Mouse (Mus musculus): ENCODE data around the gene Spag5.
A peak's percentile ranks its signal among the peaks of the same experiment; 100 is the strongest.
"Not testable (repeated sequence)": the region's sequence is repeated elsewhere in the genome, so short reads cannot be mapped to it uniquely, and the experiment has no call there.

Spag5 gene

DNA sequence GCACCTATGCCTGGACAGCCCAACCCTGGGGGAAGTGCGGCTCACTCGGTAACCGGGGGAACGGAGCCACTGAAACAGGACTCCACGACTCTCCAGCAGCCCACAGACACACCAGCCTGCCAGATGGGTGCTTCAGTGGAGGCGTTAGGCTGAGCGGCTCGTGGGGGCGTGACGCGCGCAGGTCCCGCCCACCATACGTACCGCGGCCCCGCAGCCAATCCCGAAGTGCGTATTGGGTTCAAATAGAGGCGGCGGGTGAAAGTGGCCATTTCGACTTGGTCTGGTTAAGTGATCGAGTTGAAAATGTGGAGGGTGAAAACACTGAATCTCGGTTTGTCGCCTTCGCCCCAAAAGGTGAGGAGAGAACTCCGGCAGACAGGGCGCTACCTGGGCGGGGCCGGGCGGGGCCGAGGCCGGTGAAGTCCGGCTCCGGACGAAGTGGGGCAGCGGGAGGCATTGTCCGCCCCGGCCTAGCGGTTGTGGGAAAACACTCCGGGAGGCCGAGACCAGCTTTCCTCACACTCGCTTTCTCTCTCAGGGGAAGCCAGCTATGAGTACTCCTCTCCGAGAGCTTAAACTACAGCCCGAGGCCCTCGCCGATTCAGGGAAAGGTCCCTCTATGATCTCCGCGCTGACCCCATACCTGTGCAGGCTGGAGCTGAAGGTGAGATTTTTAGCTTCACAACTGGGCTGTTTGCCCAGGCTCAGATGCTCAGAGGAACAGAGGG, at the start of gene Spag5:
Spag5 (plus strand) TSS at position 173 of the 728 bp plus-strand sequence.
- peak; percentile 81 for DNase-seq (ENCODE audit: low spot score in 2 of 2)

- DNase-seq (ENCODE audit: low spot score in 2 of 2): no peak
Measured at GRCm38 (mm10) chr11:78256618-78257017, 44.7 kb upstream of the Spag5 start.

GRCm38 (mm10) chr11:78260489-78261258, 40.7 kb upstream of the Spag5 start:
- DNase-seq (ENCODE audit: low spot score in 2 of 2): no peak

- peak; percentile 81 to 87 for DNase-seq (ENCODE audit: low spot score in 2 of 2)
Measured at GRCm38 (mm10) chr11:78261380-78262352, 39.7 kb upstream of the Spag5 start, which contains the start of gene 2610507B11Rik. TSS of gene 2610507B11Rik (plus strand) at chr11:78261752.

GRCm38 (mm10) chr11:78262550-78262949, 38.8 kb upstream of the Spag5 start:
- DNase-seq (ENCODE audit: low spot score in 2 of 2): peak in 1 of 2 experiments; percentile 8

GRCm38 (mm10) chr11:78265571-78265970, 35.8 kb upstream of the Spag5 start:
- DNase-seq (ENCODE audit: low spot score in 2 of 2): no peak

DNA sequence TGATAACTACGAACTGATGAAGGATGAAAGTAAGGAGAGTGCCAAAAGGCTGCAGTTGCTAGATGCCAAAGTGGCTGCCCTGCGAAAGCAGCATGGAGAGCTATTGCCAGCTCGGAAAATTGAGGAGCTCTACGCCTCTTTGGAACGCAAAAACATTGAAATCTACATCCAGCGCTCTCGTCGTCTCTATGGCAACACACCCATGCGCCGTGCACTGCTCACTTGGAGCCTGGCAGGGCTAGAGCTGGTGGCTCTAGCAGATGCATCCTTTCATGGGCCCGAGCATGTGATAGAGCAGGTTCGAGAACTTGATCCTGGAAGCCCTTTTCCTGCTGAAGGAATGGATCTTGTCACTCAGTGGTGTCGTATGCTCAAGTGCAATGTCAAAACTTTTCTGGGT, 29.3 kb upstream of the Spag5 start:
- no peak for DNase-seq (ENCODE audit: low spot score in 2 of 2)

DNA sequence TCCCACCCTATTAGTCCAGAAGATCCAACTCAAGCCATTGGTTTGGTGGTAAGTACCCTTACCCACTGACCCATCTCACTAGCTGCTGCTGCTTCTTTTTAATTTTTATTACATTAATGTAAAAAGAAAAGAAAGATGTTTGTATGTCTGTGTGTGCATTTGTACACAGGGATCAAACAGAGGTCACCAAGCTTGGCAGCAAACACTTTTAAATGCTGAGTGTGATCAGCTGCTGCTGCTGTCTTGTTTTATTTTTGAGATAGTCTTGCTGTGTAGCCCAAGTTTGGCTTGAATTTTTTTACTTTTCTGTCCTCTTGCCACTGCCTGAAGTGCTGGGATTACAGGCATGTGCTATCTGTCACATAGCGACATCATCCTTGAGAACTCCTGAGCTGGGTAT, 25.7 kb upstream of the Spag5 start:
- no peak for DNase-seq (ENCODE audit: low spot score in 2 of 2)

- DNase-seq (ENCODE audit: low spot score in 2 of 2): not testable (repeated sequence)
Measured at GRCm38 (mm10) chr11:78276169-78276568, 25.2 kb upstream of the Spag5 start.

DNA sequence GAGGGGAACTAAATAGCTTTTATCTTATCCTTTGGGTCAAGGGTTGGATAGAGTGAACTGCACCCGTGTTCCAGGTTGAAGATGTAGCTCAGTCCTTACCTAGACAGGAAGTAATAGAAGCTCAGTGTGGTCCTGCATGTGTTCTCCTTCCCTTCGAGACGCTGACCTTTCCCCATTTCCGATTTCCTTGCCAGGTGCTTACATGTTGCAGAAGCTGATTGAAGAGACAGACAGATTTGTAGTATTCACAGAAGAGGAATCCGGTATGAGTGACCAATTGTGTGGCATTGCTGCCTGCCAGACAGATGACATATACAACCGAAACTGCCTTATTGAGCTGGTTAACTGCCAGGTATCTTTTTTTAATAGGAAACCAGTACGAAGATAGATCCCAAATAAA, 22.5 kb upstream of the Spag5 start:
- DNase-seq (ENCODE audit: low spot score in 2 of 2): no peak

GRCm38 (mm10) chr11:78279586-78279985, 21.7 kb upstream of the Spag5 start:
- no peak for DNase-seq (ENCODE audit: low spot score in 2 of 2)

GRCm38 (mm10) chr11:78289146-78289763, 12.1 kb upstream of the Spag5 start:
- DNase-seq (ENCODE audit: low spot score in 2 of 2): no peak

- no peak for DNase-seq (ENCODE audit: low spot score in 2 of 2)
Measured at GRCm38 (mm10) chr11:78290654-78291053, 10.7 kb upstream of the Spag5 start, which contains the start of gene BC030499. TSS of gene BC030499 (plus strand) at chr11:78290841.

DNA sequence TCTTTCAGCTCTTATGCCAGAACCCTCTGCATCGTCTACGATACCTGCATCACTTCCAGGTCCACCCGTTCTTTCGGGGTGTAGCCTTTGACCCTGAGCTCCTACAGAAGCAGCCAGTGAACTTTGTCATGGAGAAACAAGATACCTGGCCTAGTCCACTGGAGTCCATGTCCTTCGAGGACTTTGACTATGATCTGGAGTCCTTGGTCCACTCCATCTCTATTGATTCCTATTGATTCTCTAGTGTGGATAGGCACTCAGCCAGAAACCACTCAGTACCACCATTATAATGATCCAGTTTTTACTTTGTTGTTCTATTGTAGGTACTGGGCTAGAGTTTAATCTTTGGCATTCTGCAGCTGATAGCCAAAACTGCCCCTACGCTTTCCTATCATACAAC, 6.7 kb upstream of the Spag5 start:
- DNase-seq (ENCODE audit: low spot score in 2 of 2): no peak

DNA sequence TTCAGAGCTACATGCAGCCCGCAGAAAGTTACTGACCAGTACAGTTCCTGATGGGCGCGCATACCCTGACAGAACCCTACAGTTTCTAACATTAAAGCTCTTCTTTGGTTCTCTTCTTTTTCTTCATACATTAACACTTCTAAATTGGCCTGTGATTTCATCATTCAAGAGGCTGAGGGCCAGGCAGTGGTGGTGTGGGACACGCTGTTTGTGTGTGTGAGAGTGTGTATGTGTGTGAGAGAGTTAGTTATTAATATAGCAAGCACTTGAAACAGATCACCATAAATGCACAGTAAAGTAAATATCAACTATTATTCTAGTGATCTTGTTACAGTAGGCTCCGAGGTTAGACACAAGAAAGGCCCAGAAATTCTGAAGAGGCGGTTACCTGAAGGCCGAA, 412 bp upstream of the Spag5 start:
- DNase-seq (ENCODE audit: low spot score in 2 of 2): no peak

DNA sequence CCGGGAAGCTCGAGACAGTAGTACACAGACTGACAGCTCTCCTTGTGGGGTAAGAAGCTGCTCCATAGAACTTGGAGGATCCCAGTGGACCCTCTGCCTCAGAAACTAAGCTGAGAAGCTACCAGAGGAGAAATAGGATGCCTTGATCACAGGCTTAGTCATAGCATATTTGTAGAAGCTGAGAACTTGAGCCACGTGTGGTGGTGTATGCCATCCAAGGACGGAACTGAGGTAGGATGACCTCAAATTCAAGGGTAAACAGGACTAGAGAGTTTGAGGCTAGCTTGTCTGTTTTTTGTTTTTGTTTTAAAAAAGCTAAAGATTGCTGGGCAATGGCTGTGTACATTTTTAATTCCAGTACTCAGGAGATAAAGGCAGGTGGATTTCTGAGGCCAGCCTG, 3.9 kb downstream of the Spag5 start:
- DNase-seq (ENCODE audit: low spot score in 2 of 2): no peak

DNA sequence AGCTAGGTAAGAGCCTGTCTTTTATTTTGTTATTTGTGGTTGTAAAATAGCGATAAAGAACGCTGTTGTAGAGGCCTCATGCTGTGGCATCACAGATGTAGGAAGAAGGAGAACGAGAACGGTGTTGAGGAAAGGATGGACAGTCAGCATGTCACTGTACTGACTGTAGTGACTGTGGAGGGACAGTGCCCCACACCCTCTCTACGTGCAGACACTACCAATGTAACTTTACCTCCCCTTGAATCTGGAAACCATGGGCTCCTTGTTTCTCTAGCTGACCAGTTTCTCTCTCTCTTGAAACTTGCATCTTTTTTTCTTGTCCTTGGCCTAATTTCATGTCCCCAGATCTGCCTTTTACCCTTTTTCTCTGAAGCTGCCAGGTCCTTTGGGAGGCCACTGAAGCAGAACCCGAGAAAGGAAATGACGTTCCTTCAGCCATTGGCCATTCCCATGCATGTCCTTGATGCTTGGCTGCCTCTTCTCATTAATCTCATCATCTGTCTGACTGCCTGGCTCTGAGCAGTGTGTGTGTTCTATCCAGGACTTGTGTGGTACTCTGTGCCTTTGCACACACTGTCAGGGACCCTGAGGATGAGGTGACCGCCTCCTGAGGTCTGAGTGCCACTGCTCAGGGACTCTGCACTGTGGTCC, 9.7 kb downstream of the Spag5 start:
- DNase-seq (ENCODE audit: low spot score in 2 of 2): no peak

DNA sequence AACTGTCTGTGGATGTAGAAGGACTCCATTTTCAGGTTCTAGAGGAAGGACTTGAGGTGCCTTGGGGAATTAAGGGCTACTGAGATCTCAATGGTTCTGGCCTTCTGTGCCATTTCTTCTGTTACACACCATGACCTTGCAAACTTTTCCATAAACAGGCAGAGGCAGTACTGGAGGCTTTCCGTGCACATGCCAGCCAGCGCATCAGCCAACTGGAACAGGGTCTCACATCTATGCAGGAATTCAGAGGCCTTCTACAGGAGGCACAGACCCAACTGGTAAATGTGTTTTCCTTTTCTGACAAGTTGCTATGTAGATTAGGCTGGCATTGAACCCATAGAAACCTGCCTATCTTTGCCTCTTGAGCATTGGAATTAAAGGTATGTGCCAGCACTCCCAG, 12.3 kb downstream of the Spag5 start:
- no peak for DNase-seq (ENCODE audit: low spot score in 2 of 2)

DNA sequence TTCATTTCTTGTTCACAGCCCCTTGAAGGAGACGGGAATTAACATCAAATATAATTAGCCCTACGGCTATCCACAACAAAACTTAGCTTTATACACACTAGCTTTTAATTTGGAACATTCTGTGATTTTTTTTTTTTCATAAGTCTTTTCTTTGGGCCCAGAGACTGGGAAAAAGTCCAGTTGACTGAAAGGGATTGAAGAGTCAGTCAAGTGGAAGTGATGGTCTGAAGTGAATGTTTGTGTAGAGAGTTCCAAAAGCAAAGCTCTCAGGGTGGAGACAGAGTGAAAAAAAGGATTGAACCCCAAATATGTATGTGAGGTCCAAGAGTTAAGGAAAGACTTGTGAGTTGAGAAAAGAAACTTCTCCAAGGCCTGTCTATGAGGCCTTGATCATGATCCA, 17.1 kb downstream of the Spag5 start:
- DNase-seq (ENCODE audit: low spot score in 2 of 2): no peak

DNA sequence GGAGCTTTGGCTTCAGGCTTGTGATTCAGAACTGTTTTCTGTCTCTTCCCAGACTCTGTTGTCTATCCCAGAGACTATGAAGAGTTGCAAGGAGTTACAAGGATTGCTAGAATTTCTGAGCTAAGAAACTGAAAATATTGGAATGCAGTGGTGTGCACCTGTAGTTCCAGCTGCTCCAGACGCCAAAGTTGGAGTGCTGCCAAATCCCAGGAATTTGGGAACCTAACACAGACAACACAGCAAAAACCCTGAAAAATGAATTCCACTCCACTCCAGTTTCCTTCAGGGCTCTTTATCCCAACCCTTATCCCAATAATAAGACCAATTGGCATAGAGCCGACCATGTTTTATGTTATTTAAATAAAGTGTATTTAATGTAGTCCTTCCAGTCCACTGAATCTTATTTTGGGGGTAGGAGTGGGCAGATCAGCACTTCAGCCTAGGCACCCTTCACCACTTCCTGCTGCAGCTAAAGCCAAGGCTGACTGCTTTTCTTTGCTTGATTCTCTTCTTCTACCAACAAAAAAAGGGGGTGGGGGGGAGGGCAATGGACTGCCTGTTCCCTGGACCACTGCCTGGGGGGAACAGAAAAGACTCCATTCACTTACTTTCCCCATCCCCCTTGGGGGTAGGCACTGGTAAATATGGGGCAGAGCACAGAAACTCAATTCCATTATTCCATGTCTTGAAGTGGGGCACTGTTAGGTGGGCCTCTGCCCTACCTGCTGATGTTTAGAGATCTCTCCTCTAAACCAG, 20.9 kb downstream of the Spag5 start:
- DNase-seq (ENCODE audit: low spot score in 2 of 2): no peak
